Mouse (Mus musculus) mesoderm, embryonic 11.5 days (tissue): Measurements from ENCODE around the gene Myadml2.

ENCODE experiments used
- DNase-seq: peaks from one replicate; pipeline ENCODE4 v3.0.0-alpha.2; 2012; ENCODE audit warnings: low read depth, low spot score

Myadml2 gene

DNA sequence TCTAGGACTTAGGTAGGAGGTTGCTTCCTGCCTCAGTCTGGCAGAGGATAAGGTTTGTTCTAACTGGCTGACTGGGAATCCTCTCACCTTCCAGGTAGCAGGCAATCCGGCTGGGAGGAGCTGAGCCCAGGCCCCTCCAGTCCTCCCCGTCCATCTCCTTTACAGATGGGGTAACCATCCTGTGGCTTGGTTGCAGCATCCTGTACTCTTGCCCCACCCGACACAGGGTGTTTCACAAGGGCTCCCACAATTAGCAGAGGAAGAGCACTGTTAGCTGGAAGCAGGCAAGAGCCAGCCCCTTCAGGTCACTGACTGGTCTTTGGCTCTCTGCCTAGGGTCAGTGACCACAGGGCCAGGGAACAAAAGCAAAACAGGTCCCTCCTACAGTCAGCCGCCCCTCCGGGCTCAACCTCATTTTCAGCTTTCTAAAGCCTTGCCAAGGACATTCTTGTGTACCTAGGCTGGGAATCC is 17.5 kb downstream of the Myadml2 start:
- no peak for DNase-seq

- no peak for DNase-seq
These were observed 18.0 kb downstream of the Myadml2 start for GRCm38 (mm10) chr11:120629911-120630310.

DNA sequence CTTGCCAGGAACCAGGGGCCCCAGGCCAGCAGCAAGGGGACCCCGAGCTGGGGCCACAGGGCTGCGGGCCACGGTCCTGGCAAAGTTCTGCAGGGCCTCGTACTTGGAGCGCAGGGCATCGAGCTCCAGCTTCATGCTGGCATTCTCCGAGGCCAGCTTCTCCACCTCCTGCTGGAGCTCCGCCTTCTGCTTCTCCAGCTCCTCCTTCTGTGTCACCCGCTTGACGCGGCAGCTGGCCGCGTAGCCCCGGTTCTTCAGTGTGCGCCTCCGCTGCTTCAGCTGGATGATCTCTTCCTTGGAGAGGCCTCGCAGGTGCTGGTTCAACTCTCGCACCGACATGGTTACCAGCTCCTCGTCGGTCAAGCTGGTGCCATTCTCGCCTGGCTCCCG is 18.6 kb downstream of the Myadml2 start:
- no peak for DNase-seq

DNA sequence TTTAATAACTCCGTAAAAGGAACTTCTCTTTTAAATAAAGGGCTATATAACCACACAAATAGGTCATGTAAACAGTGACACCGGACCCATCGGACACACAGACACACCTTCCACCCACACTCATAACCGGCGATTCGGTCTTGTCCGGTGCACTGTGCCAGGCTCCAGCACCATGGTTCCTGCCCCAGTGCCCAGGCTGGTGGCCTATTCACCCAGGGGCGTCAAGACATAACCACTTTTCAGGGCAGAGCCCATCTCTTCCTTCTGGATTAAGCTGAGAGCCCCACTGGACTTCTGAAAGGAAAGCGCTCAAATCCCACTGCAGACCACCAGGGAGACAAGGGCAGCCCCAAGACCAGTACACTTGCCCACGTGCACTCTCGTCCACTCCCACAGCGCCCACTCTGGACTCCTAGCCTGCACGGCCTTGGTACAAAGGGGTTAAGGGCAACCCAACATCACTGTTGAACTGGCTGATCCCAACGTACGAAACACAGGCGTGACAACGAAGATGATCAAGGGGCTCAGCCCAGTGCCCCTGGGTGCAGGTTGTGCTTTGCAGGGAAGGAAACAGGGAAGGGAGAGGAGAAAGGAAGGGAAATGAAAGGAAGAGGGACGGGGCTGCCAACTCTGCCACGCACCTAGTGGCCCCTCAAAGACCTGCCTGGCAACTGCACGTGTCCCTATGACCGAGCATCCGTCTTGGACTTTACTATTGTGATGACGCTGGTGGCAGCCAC is 19.2 kb downstream of the Myadml2 start:
- no peak for DNase-seq

GRCm38 (mm10) chr11:120627468-120628300 is 20.3 kb downstream of the Myadml2 start:
- DNase-seq = no peak

DNA sequence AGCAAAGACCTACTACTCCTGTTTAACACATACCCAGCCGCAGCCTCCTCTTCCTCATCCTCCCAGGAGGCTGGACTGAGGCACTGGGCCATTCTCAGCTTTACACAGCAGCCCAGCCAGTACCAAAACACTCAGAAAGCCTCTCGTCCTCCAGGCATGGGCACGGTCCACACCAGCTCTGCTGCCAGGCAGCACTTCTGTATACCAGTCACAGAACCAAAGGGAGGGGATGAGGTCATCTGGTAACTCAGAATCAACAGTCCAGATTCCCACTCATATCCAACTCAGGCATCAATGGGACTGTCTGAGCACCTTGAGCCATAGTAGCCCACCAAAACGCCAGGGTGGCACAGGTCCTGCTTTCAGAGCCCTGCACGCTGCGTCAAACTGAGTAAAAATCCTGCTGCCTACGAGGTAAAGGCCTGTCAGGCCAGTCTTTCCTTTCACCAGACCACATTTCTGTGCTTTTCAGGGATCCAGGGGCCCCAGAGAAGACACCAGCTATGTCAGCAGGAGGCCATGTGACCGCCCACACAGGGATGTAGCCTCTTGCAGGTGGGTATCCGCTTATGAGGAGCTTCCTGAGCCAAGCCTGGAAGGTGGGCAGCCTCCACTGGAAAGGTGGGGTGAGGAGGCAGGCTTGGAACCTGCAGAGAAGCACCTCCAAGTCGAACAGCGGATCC is 21.0 kb downstream of the Myadml2 start:
- no peak for DNase-seq

GRCm38 (mm10) chr11:120625152-120625775 is 22.7 kb downstream of the Myadml2 start, which contains the start of gene Sirt7:
Gene Sirt7 (minus strand): TSS chr11:120625240.
- DNase-seq = no peak

DNA sequence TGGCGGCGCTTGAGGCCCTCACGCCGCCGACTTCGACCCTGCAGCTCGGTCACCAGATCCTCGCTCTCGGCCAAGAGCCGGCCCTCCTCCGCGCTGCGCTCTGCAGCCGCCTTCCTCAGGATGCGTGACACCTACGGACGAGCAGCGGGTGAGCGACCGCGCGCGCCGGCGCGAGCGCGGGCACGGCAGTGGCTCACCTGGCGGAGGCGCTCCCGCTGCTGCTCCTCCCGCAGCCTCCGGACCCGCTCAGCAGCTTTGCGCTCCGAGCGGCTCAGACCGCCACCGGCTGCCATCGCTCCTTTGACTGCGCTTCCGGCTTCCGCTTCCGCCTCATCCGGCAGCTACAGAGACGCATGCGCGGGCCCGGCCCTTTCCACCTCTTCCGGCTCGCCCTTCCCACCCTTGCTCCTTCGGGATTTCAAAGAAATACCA is 23.3 kb downstream of the Myadml2 start:
- DNase-seq = peak; percentile 86

DNA sequence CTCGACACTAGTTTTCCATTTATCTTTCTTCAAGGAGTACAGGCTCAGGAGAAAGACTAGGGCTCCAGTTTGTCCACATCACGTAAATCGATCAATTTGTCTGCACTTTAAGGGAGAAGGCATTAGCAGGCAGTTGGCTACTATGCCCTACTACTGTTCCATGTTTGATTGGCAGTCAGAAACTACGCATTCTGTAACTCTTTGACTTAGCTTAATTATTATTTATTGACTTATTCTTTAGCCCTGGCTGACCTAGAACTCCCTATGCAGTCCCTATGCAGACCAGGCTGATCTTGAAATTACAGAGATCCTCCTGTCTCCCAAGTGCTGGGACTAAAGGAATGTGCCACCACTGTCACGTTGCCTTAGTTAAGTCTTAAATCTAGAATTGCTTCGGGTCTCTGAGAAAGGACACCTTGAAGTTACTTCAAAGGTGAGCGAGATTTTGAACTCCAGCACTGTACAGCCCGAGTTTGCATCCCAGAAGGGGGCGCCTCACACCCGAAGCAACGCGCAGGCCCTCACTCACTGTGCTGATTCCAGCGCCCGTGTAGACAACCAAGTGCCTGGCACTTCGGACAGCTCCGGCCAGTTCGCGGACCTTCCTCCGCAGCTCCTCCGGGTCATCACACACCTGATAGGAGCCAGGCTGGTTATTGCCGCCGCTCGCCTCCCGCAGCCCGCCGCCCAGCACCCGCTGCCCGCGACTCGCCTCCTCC is 23.8 kb downstream of the Myadml2 start:
- peak; percentile 57 for DNase-seq

DNA sequence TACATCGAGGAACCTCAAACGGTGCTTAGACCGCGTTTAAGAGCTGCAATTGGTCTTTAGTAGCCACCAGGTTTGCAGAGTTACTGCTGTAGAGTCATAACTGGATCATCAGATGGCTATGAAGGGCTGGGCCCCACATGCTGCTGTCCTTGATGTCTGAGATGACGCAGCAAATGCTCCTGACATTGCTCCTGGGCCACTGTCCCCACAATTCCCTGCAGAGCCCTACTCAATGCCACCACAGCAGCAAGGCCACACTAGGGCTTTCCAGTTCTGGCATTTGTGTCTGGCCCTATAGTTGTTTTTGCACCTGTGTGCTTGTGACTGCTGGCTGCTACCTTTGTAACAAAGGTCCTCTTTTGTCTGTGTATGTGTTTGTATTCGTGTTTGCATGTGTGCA is 25.2 kb downstream of the Myadml2 start:
- no peak for DNase-seq

GRCm38 (mm10) chr11:120620195-120620594 is 27.8 kb downstream of the Myadml2 start:
- no peak for DNase-seq

- no peak for DNase-seq
These were observed 29.1 kb downstream of the Myadml2 start for GRCm38 (mm10) chr11:120618619-120619535.

DNA sequence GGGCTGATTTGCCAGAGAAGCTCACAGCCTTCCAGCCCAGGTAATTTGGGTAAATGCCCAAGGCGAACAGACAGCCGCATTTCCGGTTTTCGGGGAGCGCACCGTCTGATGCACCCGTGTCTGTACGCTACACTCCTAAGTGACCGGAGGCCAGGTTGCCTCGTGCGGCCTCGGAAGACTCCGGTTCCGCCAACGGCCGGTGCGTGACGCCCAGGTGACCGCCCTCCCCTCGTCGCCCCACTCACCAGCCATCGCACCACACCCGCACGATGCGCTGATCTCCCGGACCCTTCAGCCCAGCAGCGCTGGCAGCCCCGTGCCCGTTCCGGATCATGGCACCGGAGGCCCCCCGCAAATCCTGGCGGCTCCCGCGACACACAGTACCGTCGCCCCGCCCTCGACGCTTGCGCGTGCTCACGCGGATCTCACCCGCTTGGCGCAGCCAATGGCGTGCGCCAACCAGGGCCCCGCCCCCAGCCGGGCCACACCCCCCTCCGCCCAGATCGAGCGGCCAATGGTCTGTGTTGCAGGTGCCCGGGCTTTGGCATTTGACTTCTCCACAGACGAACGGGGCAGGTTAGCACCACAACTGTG is 30.3 kb downstream of the Myadml2 start, which contains the start of gene Pcyt2:
Gene Pcyt2 (minus strand): TSS at position 418 of the 594 bp plus-strand sequence.
- peak; percentile 94 for DNase-seq

- no peak for DNase-seq
These were observed 31.2 kb downstream of the Myadml2 start for GRCm38 (mm10) chr11:120616617-120617294.

GRCm38 (mm10) chr11:120615606-120616203 is 32.3 kb downstream of the Myadml2 start:
- no peak for DNase-seq

- DNase-seq = no peak
These were observed 32.8 kb downstream of the Myadml2 start for GRCm38 (mm10) chr11:120615167-120615566.

DNA sequence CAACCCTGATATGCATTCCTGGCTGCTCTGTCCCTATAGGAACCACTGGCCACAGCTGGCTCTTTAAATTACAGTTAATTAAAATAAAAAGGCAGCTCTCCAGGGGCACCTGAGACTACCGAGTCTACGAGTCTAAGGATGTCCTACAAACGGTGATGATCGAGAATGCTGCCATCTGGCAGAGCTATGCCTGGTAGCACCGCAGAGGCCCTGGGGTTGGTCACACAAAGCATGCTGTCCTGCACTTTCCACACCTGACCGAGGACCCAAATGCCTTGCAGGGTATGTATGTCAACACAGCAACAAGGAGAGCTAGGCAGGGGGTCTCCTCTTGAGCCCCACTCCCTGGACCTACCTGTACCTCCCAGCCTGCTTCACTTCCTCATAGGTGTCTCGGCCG is 34.0 kb downstream of the Myadml2 start:
- no peak for DNase-seq

GRCm38 (mm10) chr11:120613481-120613972 is 34.4 kb downstream of the Myadml2 start:
- DNase-seq = no peak
